Mouse (Mus musculus): ENCODE results near the gene Oxnad1.
"Not testable (repeated sequence)": the region's sequence is repeated elsewhere in the genome, so short reads cannot be mapped to it uniquely, and the experiment has no call there.

Gene Oxnad1

GRCm38 (mm10) chr14:32091124-32091523, 6.0 kb downstream of the Oxnad1 start:
- DNase-seq, result peak; percentile 21

- DNase-seq, result no peak
Measured at GRCm38 (mm10) chr14:32091704-32092103, 6.5 kb downstream of the Oxnad1 start.

- no peak for DNase-seq
Measured at GRCm38 (mm10) chr14:32093018-32093417, 7.8 kb downstream of the Oxnad1 start.

- DNase-seq, result no peak
Measured at GRCm38 (mm10) chr14:32093500-32094117, 8.4 kb downstream of the Oxnad1 start.

GRCm38 (mm10) chr14:32095646-32096045, 10.5 kb downstream of the Oxnad1 start:
- no peak for DNase-seq

- DNase-seq, result no peak
Measured at GRCm38 (mm10) chr14:32096740-32097139, 11.6 kb downstream of the Oxnad1 start.

GRCm38 (mm10) chr14:32097691-32098090, 12.5 kb downstream of the Oxnad1 start:
- DNase-seq, result no peak

- DNase-seq, result no peak
Measured at GRCm38 (mm10) chr14:32098951-32099350, 13.8 kb downstream of the Oxnad1 start.

GRCm38 (mm10) chr14:32103556-32103955, 18.4 kb downstream of the Oxnad1 start:
- DNase-seq, result no peak

- DNase-seq, result no peak
Measured at GRCm38 (mm10) chr14:32105663-32106062, 20.5 kb downstream of the Oxnad1 start.

GRCm38 (mm10) chr14:32106911-32107310, 21.7 kb downstream of the Oxnad1 start:
- no peak for DNase-seq

- DNase-seq, result not testable (repeated sequence)
Measured at GRCm38 (mm10) chr14:32112124-32112523, 26.9 kb downstream of the Oxnad1 start.

GRCm38 (mm10) chr14:32120940-32121919, 36.1 kb downstream of the Oxnad1 start:
- DNase-seq, result no peak

GRCm38 (mm10) chr14:32121920-32122315, 36.7 kb downstream of the Oxnad1 start:
- DNase-seq, result peak; percentile 47

GRCm38 (mm10) chr14:32124261-32124660, 39.1 kb downstream of the Oxnad1 start:
- DNase-seq, result no peak

GRCm38 (mm10) chr14:32125256-32125655, 40.1 kb downstream of the Oxnad1 start:
- not testable (repeated sequence) for DNase-seq

- DNase-seq, result no peak
Measured at GRCm38 (mm10) chr14:32128409-32128808, 43.2 kb downstream of the Oxnad1 start.

- DNase-seq, result no peak
Measured at GRCm38 (mm10) chr14:32131836-32132235, 46.7 kb downstream of the Oxnad1 start.

- DNase-seq, result no peak
Measured at GRCm38 (mm10) chr14:32134293-32134692, 49.1 kb downstream of the Oxnad1 start.

- DNase-seq, result not testable (repeated sequence)
Measured at GRCm38 (mm10) chr14:32136467-32136866, 51.3 kb downstream of the Oxnad1 start.

GRCm38 (mm10) chr14:32140359-32140965, 55.3 kb downstream of the Oxnad1 start:
- DNase-seq, result no peak

GRCm38 (mm10) chr14:32141723-32142122, 56.5 kb downstream of the Oxnad1 start, which contains the start of gene Msmb:
Gene Msmb (plus strand): TSS chr14:32142023.
- DNase-seq, result no peak

GRCm38 (mm10) chr14:32144734-32145133, 59.6 kb downstream of the Oxnad1 start:
- no peak for DNase-seq
